Mouse (Mus musculus) cerebellum, adult 2 months (tissue): ENCODE data around the gene Slc16a10.

Experiments used
- CTCF ChIP-seq: fragments of 200-500 bp; IDR thresholded peaks from 2 replicates; pipeline ENCODE4 v1.5.1; 2011; ENCODE audit warnings: low read depth, mild to moderate bottlenecking, control low read depth, low read length, moderate library complexity, borderline replicate concordance; ENCODE audit not compliant: insufficient read depth
- POLR2A ChIP-seq: fragments of 200-500 bp; IDR thresholded peaks from 2 replicates; pipeline ENCODE4 v1.6.1; 2011; ENCODE audit warnings: low read length, control low read depth, borderline replicate concordance; ENCODE audit not compliant: insufficient read depth

GRCm38 (mm10) chr10:40053896-40054295 is 88.2 kb downstream of the Slc16a10 start:
- TF ChIP-seq CTCF (no peak), POLR2A (no peak)
